Mouse (Mus musculus) natural killer cell, adult 2 months (primary cell): Measurements from ENCODE around the gene Defb48.

ENCODE experiments used
- DNase-seq, 2 experiments: peaks; one replicate each; pipeline ENCODE4 v3.0.0; 2022; ENCODE audit warnings: low spot score in 2 of 2

Gene Defb48

GRCm38 (mm10) chr14:62984410-62984809, at the start of gene Defb48:
TSS of gene Defb48 (minus strand) at chr14:62984510.
- no peak for DNase-seq

- DNase-seq = no peak
Measured at GRCm38 (mm10) chr14:63020524-63021156, 36.3 kb upstream of the Defb48 start.

GRCm38 (mm10) chr14:63014667-63015066, 30.4 kb upstream of the Defb48 start:
- no peak for DNase-seq

- DNase-seq = no peak
Measured at GRCm38 (mm10) chr14:63013082-63013481, 28.8 kb upstream of the Defb48 start.

- no peak for DNase-seq
Measured at GRCm38 (mm10) chr14:63011471-63011870, 27.2 kb upstream of the Defb48 start, which contains the start of gene Defb43. TSS of gene Defb43 (plus strand) at chr14:63011771.

GRCm38 (mm10) chr14:63002588-63002987, 18.3 kb upstream of the Defb48 start:
- DNase-seq = no peak

- DNase-seq = no peak
Measured at GRCm38 (mm10) chr14:62998977-62999376, 14.7 kb upstream of the Defb48 start.

- DNase-seq = no peak
Measured at GRCm38 (mm10) chr14:62997777-62998176, 13.5 kb upstream of the Defb48 start, which contains the start of gene Defb47. TSS of gene Defb47 (plus strand) at chr14:62998077.

GRCm38 (mm10) chr14:62991849-62992510, 7.7 kb upstream of the Defb48 start:
- no peak for DNase-seq

- no peak for DNase-seq
Measured at GRCm38 (mm10) chr14:62991271-62991670, 7.0 kb upstream of the Defb48 start.

- no peak for DNase-seq
Measured at GRCm38 (mm10) chr14:62979815-62980214, 4.5 kb downstream of the Defb48 start.

- DNase-seq = peak; percentile 16 to 47
Measured at GRCm38 (mm10) chr14:62975046-62975445, 9.3 kb downstream of the Defb48 start.

- DNase-seq = no peak
Measured at GRCm38 (mm10) chr14:62965811-62966520, 18.3 kb downstream of the Defb48 start.

GRCm38 (mm10) chr14:62965342-62965741, 19.0 kb downstream of the Defb48 start:
- no peak for DNase-seq

- no peak for DNase-seq
Measured at GRCm38 (mm10) chr14:62963632-62964031, 20.7 kb downstream of the Defb48 start.

GRCm38 (mm10) chr14:62956091-62956490, 28.2 kb downstream of the Defb48 start:
- no peak for DNase-seq

GRCm38 (mm10) chr14:62946794-62947193, 37.5 kb downstream of the Defb48 start:
- DNase-seq = no peak

- peak; percentile 82 to 89 for DNase-seq
Measured at GRCm38 (mm10) chr14:62940383-62941074, 43.8 kb downstream of the Defb48 start.

GRCm38 (mm10) chr14:62939435-62939834, 44.9 kb downstream of the Defb48 start:
- no peak for DNase-seq

GRCm38 (mm10) chr14:62937675-62938074, 46.6 kb downstream of the Defb48 start:
- DNase-seq = no peak

- DNase-seq = no peak
Measured at GRCm38 (mm10) chr14:62936631-62937380, 47.5 kb downstream of the Defb48 start.
